Mouse (Mus musculus): ENCODE data around the gene Gm21985.

DNA sequence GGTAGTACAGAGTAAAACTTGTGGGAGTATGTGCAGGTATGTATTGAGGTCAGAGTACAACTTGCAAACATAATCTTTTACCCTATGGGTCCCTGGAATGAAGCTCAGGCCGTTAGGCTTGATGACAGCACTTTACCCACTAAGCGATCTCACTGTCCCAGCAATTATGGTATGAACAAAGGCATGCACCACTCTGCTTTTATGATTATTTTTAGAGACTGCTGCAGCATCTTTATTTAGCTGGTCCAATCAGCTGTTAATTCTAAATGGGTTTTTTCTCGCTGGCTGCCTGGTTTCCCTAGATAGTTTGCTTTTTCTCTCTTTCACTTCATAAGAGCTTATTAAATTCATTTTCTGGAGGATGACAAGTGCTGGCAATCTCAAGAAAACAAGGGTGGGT lies 30.1 kb downstream of the Gm21985 start:
- no peak for TF ChIP-seq CTCF (IDR thresholded peaks at IDR 0.05; ENCODE audit: insufficient read depth, low read length)
- TF ChIP-seq POLR2A (IDR thresholded peaks at IDR 0.05; ENCODE audit: borderline replicate concordance, extremely low read depth, low read depth, low read length): no peak
